Mouse (Mus musculus) liver, embryonic 13.5 days (tissue): ENCODE results near the gene Rbms3. TPM values are rescaled to one million over a fixed set of nuclear protein-coding genes. Genes with fewer than 3 reads are reported as not detected.

Experiments used
- ATAC-seq: fragments of 200-750 bp; cut with Nextera tagmentation; 2 replicates; pipeline ENCODE4 v1.8.0; 2017; ENCODE audit warnings: low read depth, mild to moderate bottlenecking, moderate number of reproducible peaks, moderate library complexity
- DNase-seq: peaks from one replicate; pipeline ENCODE4 v3.0.0; 2022
- H3K27ac ChIP-seq: fragments of 300-500 bp; sonication (generic); 2 replicates; pipeline ENCODE4 v1.5.1; 2015; ENCODE audit warnings: moderate library complexity, mild to moderate bottlenecking, inconsistent platforms
- H3K27me3 ChIP-seq: fragments of 300-500 bp; sonication (generic); 2 replicates; pipeline ENCODE4 v1.6.1; 2015; ENCODE audit warnings: mild to moderate bottlenecking, inconsistent platforms
- H3K36me3 ChIP-seq: fragments of 300-500 bp; sonication (generic); 2 replicates; pipeline ENCODE4 v1.6.1; 2015; ENCODE audit warnings: mild to moderate bottlenecking, inconsistent platforms
- H3K4me1 ChIP-seq: fragments of 300-500 bp; sonication (generic); replicated peaks from 2 replicates; pipeline ENCODE4 v1.6.1; 2015; ENCODE audit warnings: inconsistent platforms
- H3K4me2 ChIP-seq: fragments of 300-500 bp; sonication (generic); 2 replicates; pipeline ENCODE4 v1.6.1; 2015; ENCODE audit warnings: inconsistent platforms, mild to moderate bottlenecking, moderate library complexity
- H3K4me3 ChIP-seq: fragments of 300-500 bp; sonication (generic); replicated peaks from 2 replicates; pipeline ENCODE4 v1.5.1; 2015; ENCODE audit warnings: mild to moderate bottlenecking, inconsistent platforms
- H3K9ac ChIP-seq: fragments of 300-500 bp; sonication (generic); 2 replicates; pipeline ENCODE4 v1.6.1; 2015; ENCODE audit warnings: mild to moderate bottlenecking, inconsistent platforms
- H3K9me3 ChIP-seq: fragments of 300-500 bp; sonication (generic); replicated peaks from 2 replicates; pipeline ENCODE4 v1.6.1; 2016; ENCODE audit warnings: inconsistent platforms
- WGBS: fragments of 180-500 bp; shearing (Covaris S2); methylation state at CpG from one replicate; pipeline ENCODE4 v1.1.7; 2015; ENCODE audit not compliant: insufficient replicate concordance; 5-methylcytosine and 5-hydroxymethylcytosine counted together
- polyA plus RNA-seq: library from polyadenylated mRNA; unstranded; fragments of >200 nt; fragmentation: Nextera tagmentation; extraction: Ambion mirVana; gene quantifications from 2 replicates; pipeline ENCODE4 v1.2.1, GENCODE M21; 2015

Rbms3 gene
- polyA plus RNA-seq, 1 experiment from 2014 or later: 5.1 TPM

DNA sequence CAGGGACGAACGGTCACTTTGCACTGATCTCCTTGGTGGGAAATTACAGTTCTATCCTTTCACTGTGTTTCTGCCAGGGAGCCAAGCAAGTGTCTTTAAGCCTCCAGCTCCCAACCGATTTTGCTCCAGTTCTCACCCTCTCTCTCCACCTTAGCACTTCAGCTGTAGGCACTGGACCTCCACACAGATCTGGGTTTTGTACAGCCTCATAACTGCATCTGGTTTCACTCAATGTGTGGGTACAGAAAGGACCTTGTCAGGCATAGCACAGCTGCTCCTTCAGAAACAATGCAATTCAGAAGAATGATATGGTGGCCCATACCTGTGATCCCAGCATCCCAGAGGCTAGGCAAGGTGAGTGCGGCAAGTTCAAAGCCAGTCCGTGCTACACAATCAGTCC, 648.9 kb downstream of the Rbms3 start:
- ATAC-seq (no peak), DNase-seq (no peak)

DNA sequence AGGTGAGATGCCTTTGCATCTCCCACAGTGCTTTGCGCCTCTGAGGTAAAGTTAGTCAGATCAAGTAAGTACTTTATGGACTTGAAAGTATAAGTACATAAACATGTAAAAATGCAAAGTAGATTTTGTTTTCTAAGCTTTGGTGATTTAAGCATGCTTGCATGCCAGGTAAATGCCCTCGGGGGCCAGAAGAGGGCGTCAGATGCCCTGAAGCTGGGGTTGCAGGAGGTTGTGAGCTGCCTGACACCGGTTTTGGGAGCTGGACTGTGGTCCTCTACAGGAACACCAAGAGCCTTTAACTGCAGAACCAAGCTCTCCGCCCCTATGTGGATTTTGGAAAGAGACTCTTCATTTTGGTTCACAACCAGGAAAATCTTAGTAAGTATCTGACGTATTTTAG, 652.3 kb downstream of the Rbms3 start:
- 72% methylated on average over 6 of the region's 6 CpGs for WGBS
- H3K27me3 ChIP-seq: no peaks in the 10 kb centered on the region
- DNase-seq: no peak

More for the DNA sequence above, 648.9 kb downstream of the Rbms3 start:
- Histone ChIP-seq H3K9ac (no peak overlapping the region), H3K4me1 (no peaks in the 10 kb centered on the region), H3K9me3 (no peaks in the 10 kb centered on the region), H3K36me3 (no peaks in the 10 kb centered on the region), H3K27me3 (no peaks in the 10 kb centered on the region), H3K4me3 (no peak overlapping the region), H3K4me2 (no peak overlapping the region), H3K27ac (no peak overlapping the region)
- 73% methylated on average over 5 of the region's 5 CpGs for WGBS

DNA sequence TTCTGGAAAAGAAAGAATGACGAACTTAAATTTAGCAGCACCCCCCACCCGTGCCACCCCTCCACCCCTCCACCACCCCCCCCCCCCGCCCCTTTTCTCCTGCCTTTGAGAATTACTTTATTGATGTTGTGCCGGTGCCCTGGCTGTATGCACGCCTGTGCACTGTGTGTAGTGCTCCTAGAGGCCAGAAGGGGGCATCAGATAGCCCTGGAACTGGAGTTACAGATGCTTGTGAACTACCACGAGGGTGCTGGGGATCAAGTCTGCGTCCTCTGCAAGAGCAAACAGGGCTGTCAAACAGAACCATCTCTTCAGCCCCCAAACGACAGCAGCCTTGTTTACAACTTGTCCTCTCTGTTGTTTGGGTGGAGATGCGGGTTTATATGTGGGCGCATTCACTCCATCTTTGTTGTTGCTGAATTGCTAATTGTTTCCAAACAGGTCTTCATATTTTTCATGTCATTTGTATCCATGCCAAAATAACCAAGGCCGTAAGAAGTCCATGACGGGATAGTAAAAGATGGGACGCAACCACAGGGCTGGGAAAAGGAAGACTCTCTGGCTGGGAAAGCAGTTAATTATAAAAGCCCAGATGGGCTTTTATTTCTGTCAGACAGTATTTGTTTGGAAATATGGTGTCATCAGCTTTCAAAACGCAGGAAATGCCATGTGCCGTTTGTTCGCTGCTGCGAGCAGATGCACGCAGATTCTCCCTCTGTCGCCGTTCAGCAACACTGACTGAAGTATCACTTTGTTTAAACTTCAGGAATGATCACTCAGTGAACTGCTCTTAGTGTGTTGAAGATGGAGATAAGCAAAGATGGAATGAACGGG, 652.9 kb downstream of the Rbms3 start:
- ATAC-seq (no peak), DNase-seq (no peak)
- H3K4me1 ChIP-seq: no peaks in the 10 kb centered on the region

More for the DNA sequence above, 652.3 kb downstream of the Rbms3 start:
- no peak for ATAC-seq
- Histone ChIP-seq H3K27ac (no peak overlapping the region), H3K36me3 (no peaks in the 10 kb centered on the region), H3K9ac (no peak overlapping the region), H3K4me3 (no peak overlapping the region), H3K4me2 (no peak overlapping the region), H3K9me3 (no peaks in the 10 kb centered on the region), H3K4me1 (no peaks in the 10 kb centered on the region)

DNA sequence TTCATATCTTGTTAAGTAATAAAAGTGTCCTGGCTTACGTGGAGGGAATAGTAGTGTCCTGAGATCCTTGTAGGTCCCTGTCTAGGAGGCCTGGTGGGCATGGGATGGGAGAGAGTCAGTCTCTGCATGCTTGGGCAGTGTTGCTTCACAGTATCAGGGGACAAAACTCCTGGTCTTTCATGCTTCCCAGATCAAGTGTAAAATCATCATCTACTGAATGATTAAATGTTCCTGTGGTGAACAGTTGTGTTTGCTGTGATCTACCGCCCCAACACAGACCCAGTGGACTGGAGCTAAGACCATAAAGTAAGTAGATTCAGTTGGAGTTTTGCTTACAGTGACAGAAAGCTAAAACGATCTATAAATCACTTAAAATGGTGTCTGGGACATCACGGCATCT, 654.4 kb downstream of the Rbms3 start:
- Histone ChIP-seq H3K4me1 (no peaks in the 10 kb centered on the region), H3K4me3 (no peak overlapping the region), H3K27ac (no peak overlapping the region), H3K4me2 (no peak overlapping the region), H3K36me3 (no peaks in the 10 kb centered on the region), H3K9me3 (no peaks in the 10 kb centered on the region), H3K27me3 (no peaks in the 10 kb centered on the region), H3K9ac (no peak overlapping the region)
- WGBS: 73% methylated on average over 4 of the region's 4 CpGs
- no peak for ATAC-seq
- DNase-seq: no peak

More for the DNA sequence above, 652.9 kb downstream of the Rbms3 start:
- Histone ChIP-seq H3K27ac (no peak overlapping the region), H3K27me3 (no peaks in the 10 kb centered on the region), H3K9ac (no peak overlapping the region), H3K4me3 (no peak overlapping the region), H3K9me3 (no peaks in the 10 kb centered on the region), H3K4me2 (no peak overlapping the region), H3K36me3 (no peaks in the 10 kb centered on the region)
- WGBS: 71% methylated on average over 21 of the region's 21 CpGs

DNA sequence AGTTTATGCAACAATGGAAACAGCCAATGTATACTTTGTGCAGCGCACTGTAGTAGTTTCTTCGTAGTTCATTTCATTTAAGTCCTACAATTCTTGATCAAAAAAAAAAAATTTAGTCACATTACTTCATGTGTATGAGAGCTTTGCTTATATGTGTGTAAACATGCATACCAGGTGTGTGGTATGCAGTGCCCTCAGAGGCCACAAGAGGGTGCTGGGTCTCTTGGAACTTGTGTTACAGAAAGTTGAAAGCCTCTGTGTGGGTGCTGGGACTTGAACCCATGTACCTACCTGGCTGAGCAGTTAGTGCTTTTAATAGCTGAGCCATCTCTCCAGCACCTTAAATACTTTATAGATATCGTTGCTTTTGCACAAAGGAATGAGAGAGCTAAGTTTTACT, 655.6 kb downstream of the Rbms3 start:
- Histone ChIP-seq H3K9ac (no peak overlapping the region), H3K4me3 (no peak overlapping the region), H3K4me2 (no peak overlapping the region), H3K36me3 (no peaks in the 10 kb centered on the region), H3K9me3 (no peaks in the 10 kb centered on the region), H3K4me1 (no peaks in the 10 kb centered on the region), H3K27ac (no peak overlapping the region), H3K27me3 (no peaks in the 10 kb centered on the region)
- WGBS: 68% methylated on average over 3 of the region's 3 CpGs
- no peak for ATAC-seq
- no peak for DNase-seq

DNA sequence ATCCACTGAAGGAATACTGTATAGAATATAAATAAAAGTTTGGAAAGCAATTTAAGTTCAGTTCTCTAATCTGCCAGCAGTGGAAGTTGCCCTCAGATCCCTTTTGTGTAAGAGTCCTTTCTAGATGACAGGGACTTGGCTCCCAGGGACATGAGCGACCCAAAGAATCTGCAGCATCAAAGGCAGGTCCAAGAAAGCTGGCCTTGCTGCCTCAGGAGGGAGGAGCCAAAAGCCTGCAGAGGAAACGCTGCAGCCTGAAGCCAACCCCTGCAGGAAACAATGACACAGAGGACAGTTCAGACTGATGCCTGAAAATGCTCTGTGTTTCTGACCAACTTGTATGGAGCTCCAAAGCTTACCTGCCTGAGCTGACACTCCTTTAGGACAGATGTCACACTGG, 656.1 kb downstream of the Rbms3 start:
- Histone ChIP-seq H3K9me3 (no peaks in the 10 kb centered on the region), H3K9ac (no peak overlapping the region), H3K4me2 (no peak overlapping the region), H3K36me3 (no peaks in the 10 kb centered on the region), H3K27me3 (no peaks in the 10 kb centered on the region), H3K27ac (no peak overlapping the region), H3K4me1 (no peaks in the 10 kb centered on the region), H3K4me3 (no peak overlapping the region)
- no peak for ATAC-seq
- WGBS: 24% methylated on average over 2 of the region's 2 CpGs
- DNase-seq: no peak

DNA sequence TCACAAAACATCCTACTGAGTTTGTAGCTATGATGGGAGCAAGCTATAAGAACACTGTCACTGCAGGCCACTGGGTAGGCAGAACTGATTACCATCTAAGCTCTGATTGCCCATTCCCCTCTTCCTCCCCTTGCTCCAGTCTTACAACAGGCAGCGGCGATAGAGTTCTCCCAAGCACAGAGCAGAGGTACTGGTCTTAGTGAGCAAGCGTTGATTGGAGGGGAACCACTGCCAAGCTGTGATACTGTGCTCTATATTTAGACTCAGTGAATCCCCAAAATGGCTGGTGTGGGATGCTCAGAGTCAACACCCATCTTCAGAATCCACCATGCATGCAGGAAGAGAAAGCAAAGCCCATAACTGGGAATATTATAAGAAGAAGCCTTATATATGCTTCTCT, 662.4 kb downstream of the Rbms3 start:
- Histone ChIP-seq H3K27me3 (no peaks in the 10 kb centered on the region), H3K36me3 (no peaks in the 10 kb centered on the region), H3K9ac (no peak overlapping the region), H3K9me3 (no peaks in the 10 kb centered on the region), H3K4me2 (no peak overlapping the region), H3K4me3 (no peak overlapping the region), H3K27ac (no peak overlapping the region), H3K4me1 (no peaks in the 10 kb centered on the region)
- ATAC-seq (no peak), DNase-seq (no peak)
- WGBS: 74% methylated on average over 3 of the region's 3 CpGs

DNA sequence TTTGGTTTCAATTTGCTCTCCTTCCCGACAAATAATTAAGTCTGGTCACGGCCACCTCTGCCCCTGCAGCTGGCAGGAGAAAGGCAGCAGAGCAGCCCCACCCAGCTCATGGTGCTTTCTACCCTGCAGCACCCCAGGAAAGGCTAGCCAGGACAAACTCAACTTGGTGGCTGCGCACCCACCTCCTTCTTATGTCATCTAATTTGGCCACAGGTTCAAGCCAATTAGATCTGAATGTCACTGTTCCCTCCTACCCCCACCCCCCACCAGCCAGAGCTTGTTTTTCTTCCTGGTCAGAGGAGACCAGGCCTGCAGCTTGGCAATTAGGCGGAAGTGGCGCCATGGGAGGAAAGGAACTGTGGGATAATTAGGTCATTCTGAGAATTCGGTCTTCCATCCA, 664.0 kb downstream of the Rbms3 start:
- Histone ChIP-seq H3K4me3 (no peak overlapping the region), H3K9ac (no peak overlapping the region), H3K36me3 (0 out of 2 replicates have a peak, but pooled peaks cover 3% of the 10 kb centered on the region), H3K4me2 (no peak overlapping the region), H3K27ac (no peak overlapping the region), H3K4me1 (no peaks in the 10 kb centered on the region), H3K9me3 (peaks cover 4% of the 10 kb centered on the region; the same call in 1 of the 2 replicates), H3K27me3 (no peaks in the 10 kb centered on the region)
- DNase-seq (no peak), ATAC-seq (no peak)
- WGBS: 58% methylated on average over 6 of the region's 6 CpGs

DNA sequence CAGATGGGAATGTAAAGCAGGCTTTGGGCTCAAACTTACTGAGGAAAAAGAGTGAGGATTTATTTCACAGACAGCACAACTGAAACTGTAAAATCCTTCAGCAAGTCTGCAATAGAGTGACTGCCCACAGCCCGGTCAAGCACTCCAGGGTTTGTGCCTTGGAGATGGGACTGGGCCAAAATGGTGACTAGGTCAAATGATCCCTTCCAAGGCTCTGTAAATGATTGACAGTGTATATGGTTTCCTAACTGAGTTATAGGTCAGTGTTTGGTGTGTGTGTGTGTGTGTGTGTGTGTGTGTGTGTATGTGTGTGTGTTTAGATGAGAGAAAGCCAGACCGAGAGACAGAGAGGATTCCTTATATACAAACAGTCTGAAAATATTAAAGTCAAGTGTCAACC, 673.6 kb downstream of the Rbms3 start:
- Histone ChIP-seq H3K9me3 (peaks cover 6% of the 10 kb centered on the region; the same call in 1 of the 2 replicates), H3K27me3 (no peaks in the 10 kb centered on the region), H3K9ac (no peak overlapping the region), H3K4me3 (no peak overlapping the region), H3K4me1 (no peaks in the 10 kb centered on the region), H3K27ac (no peak overlapping the region), H3K36me3 (0 out of 2 replicates have a peak, but pooled peaks cover 3% of the 10 kb centered on the region), H3K4me2 (no peak overlapping the region)
- DNase-seq: no peak
- no peak for ATAC-seq
- WGBS: 70% methylated on average over 2 of the region's 2 CpGs

DNA sequence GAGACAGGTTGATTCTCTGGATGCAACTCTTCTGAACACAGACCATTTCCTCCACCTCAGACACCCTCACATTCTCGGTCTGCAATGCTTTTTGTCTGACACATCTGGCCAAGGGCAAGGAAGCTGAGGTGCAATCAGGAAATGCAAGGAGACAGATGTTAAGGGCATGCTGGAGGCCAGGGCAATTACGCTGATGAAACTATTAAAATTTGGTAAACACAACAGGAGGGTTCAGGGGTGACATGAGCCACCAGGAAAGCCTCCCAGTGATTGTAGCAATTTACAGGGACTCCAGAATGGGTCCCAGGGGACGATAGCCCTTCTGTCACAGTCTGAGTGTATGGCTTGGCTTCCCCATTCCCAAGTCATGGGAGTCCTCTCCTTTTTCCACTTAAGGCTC, 681.5 kb downstream of the Rbms3 start:
- H3K4me1 ChIP-seq: no peaks in the 10 kb centered on the region
- H3K27me3 ChIP-seq: no peaks in the 10 kb centered on the region
- no peak overlapping the region for H3K9ac ChIP-seq
- no peak overlapping the region for H3K4me3 ChIP-seq
- ATAC-seq: no peak
- H3K4me2 ChIP-seq: no peak overlapping the region
- DNase-seq: no peak
- WGBS: 34% methylated on average over 3 of the region's 3 CpGs
- H3K36me3 ChIP-seq: no peaks in the 10 kb centered on the region
- no peaks in the 10 kb centered on the region for H3K9me3 ChIP-seq
- no peak overlapping the region for H3K27ac ChIP-seq

DNA sequence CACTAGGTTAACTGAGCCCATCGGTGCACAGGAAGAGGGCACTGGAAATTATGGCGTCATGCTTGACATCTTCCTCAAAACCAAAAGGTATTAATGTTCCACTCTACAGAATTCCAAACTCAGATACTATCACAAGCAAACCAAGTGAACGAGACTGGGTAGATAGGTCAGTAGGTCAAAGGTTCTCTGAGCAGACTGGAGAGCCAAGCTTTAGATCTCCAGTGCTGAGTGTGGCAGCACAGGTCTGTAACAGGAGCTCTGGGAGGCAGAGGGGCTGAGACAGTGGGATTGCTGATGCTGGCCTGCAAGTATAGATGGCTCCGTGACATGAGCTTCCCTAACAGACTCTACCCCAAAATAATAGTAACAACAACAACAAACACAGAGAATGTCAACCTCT, 682.3 kb downstream of the Rbms3 start:
- H3K27me3 ChIP-seq: no peaks in the 10 kb centered on the region
- 54% methylated on average over 4 of the region's 4 CpGs for WGBS
- no peak overlapping the region for H3K4me2 ChIP-seq
- no peak for DNase-seq
- no peaks in the 10 kb centered on the region for H3K36me3 ChIP-seq
- H3K9ac ChIP-seq: no peak overlapping the region
- no peak overlapping the region for H3K27ac ChIP-seq
- H3K4me1 ChIP-seq: no peaks in the 10 kb centered on the region
- ATAC-seq: no peak
- no peaks in the 10 kb centered on the region for H3K9me3 ChIP-seq
- no peak overlapping the region for H3K4me3 ChIP-seq

DNA sequence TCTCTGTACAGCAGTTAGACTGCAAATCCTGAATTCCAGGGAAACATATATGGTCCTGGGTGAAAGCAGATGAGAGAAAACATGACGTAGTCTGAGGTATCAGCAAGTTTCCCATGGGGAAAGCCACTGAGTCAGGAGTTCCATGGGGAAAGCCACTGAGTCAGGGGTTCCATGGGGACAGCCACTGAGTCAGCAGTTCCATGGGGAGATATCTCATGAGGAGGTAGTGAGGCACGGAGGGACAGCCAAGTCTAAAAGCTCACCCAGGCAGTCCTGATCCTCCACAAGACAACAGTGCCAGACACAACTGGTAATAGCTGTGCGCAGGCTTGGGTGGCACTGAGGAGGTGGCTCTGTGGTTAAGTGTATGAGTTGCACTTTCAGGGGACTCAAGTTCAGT, 682.9 kb downstream of the Rbms3 start:
- Histone ChIP-seq H3K27ac (no peak overlapping the region), H3K9me3 (no peaks in the 10 kb centered on the region), H3K4me1 (no peaks in the 10 kb centered on the region), H3K4me3 (no peak overlapping the region), H3K9ac (no peak overlapping the region), H3K36me3 (no peaks in the 10 kb centered on the region), H3K27me3 (no peaks in the 10 kb centered on the region), H3K4me2 (no peak overlapping the region)
- DNase-seq (no peak), ATAC-seq (no peak)
- 68% methylated on average over 3 of the region's 3 CpGs for WGBS
